Mouse (Mus musculus) T-cell, adult 2 months (primary cell): Measurements from ENCODE around the gene Gfpt1.

Source experiments
- DNase-seq: peaks from one replicate; pipeline ENCODE4 v3.0.0; 2022; ENCODE audit warnings: low spot score

The Gfpt1 gene

GRCm38 (mm10) chr6:87139796-87140553 is 97.3 kb downstream of the Gfpt1 start:
- no peak for DNase-seq
